Mouse (Mus musculus) mature B cell (primary cell): ENCODE data around the gene Chst11.

Experiments used
- in situ Hi-C: fragments of 300-500 bp; cut with MboI; formaldehyde crosslinking; loops from 2 replicates; pipeline ENCODE4 v1.14.3; 2019

Chst11 gene

GRCm38 (mm10) chr10:83210968-83211583 lies 225.8 kb downstream of the Chst11 start:
- in situ Hi-C loops: no loop called here

GRCm38 (mm10) chr10:83212618-83213017 lies 227.3 kb downstream of the Chst11 start:
- in situ Hi-C loops: no loop called here

DNA sequence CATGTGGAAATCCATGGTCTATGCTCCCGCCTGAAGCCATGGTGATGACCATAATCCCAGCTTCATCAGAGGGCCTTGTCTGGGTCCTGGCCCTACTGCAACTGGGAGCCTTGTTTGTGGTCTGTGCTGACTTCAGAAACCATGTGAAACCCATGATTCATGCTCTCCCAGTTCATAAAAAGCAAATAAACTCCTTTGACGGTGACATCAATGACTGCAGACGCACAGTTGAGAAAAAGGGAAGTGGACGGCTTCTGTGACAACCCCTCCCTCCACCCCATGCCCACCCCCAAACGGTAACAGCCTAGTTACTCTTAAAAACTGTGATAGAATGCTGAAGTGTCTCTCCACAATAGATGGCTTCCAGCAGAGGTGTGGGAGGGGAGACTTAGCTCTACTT lies 230.3 kb downstream of the Chst11 start:
- in situ Hi-C loops: no loop called here

GRCm38 (mm10) chr10:83217256-83217655 lies 232.0 kb downstream of the Chst11 start:
- in situ Hi-C loops: no loop called here

- in situ Hi-C loops: no loop called here
These were observed 233.5 kb downstream of the Chst11 start for GRCm38 (mm10) chr10:83218778-83219177.

DNA sequence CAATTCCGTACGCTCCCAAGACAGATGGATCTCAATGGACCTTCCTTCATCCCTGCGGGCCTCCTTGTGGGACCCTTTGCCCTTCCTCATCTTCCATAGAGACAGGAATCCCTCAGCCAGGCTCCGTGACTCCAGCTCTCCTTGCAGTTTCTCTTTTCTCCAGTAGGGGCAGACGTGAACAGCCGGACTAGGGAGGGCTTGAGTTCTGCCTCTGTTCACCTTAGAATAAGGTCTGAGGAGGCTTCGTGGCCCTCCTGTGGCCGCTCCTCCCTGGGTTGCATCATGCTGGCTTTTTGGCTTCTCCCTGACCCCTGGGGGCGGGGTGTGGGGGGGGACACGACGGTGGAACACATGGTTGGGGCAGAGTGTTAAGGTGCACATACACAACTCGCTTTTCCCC lies 234.4 kb downstream of the Chst11 start:
- in situ Hi-C loops: no loop called here

DNA sequence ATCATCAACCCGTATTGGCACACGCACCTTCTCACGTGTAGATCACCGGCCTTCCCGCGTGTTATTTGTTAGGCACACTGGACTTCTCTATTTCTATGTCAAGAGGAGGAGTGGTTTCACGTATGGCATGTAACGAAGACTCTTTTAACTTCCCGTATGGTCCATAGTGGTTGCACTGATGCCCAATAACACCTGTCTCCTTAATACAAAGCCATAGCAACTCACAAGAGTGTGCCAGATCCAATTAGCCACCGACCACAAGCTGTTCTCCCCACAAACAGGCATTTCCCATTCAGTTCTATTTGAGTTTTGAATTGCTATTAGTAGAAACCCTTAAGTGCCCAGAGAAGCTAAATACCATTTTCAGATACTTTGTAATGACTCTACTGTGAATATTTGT lies 234.9 kb downstream of the Chst11 start:
- in situ Hi-C loops: no loop called here

DNA sequence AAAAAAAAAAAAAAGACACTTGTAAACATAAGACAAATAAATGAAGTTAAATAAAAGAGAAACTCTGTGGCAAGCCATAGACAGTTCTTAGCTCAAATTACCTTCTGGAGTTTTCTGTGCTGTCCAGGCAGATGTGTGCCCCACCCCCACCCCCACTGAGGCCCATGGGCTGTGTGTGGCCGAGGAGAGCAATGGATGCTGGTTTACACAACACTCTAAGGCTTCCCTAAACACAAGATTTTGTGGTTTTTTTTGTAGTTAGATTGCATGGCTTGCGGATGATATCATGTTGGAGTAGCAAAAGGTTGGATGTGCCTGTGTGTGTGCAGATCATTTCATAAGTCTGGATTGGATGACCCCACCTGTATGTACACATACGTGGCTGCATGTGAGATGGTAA lies 235.5 kb downstream of the Chst11 start:
- in situ Hi-C loops: no loop called here

DNA sequence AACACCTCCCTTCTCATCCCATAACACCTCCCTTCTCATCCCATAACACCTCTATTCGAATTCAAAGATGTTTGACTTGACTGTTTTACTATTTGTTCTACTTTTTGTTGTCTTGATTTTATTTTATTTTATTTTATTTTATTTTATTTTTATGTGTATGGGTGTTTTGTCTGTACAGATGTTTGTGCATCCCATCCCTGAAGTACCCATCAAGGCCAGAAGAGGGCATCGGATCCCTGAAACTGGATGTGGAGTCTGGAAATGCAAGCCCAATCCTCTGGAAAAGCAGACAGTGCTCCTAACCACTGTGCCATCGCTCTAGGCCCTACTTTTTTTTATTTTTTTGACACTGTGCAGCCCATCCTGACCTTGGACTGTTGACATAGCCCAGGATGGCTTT lies 239.7 kb downstream of the Chst11 start:
- in situ Hi-C loops: no loop called here

DNA sequence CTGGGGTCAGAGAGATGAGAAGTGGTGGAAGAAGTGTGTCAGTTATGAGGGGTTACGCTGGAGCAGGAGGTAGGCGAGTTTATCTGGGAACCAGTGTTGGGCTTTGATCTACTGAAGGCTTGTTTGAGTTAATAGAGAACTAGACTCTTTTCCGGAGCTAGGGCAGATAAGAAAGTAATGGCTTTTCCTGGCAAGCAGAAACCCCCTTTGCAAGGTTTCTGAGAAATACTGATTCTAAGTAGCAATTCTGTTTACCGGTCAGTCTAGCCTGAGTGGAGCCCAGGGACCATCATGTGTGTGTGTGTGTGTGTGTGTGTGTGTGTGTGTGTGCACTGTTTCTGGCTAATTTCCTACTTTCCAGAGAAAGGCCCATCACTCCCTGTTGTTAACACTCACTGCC lies 243.3 kb downstream of the Chst11 start:
- in situ Hi-C loops: no loop called here

DNA sequence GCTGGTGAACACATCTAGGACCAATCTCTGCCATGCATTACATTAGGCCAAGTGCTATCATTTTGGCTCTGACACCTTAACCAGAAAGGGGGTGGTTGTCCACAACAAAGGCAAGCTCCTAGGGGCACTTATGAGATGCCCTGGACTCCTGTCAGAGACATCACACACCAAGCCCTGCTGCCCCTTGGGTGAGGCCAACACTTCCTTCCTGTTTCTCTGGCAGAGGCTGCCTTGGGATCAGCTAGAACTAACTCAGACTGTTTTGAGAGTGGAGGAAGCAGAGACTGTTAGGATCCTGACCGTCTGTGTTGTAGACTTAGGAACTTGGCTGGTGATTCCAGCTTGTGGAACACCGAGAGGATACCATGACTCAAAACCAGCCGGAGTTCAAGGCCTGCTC lies 248.7 kb downstream of the Chst11 start:
- in situ Hi-C loops: no loop called here

DNA sequence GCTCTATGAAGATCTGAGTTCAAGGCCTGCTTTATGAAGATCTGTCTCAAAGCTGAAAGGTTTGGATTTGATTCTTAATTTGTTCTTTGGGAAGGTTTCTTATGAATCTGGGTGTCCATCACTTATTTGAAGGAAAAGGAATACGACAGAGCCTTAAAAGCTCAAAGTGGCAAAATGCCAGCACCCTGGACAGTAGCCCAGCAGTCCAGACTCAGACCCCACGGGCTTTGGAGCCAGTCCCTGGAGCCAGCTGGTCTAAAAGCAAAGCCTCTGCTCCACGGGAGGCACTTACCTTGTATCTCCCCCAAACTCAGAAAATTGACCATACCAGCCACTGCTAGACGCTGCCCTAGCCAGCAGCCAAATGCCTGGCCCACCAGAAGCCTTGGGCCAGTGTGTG lies 249.1 kb downstream of the Chst11 start:
- in situ Hi-C loops: no loop called here

- in situ Hi-C loops: no loop called here
These were observed 256.9 kb downstream of the Chst11 start for GRCm38 (mm10) chr10:83242106-83242686.

DNA sequence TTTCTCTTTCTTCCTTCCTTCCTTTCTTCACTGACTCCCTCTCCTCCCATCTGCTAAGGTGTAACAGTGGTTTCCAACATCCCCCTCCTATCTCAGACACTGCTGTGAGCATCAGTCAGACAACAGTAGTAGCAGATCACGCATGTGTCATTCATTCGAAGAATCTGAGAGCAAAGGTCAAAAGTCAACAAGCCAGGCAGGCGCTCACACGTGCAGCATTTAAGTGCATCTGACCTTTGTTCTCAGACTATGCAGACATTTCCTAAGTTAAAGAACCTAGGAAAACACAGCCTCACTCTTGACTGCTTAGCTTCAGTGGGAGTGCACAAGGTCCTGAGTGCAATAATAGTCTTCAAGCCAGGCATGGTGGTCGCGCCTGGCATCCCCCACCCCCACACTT lies 258.8 kb downstream of the Chst11 start:
- in situ Hi-C loops: no loop called here
